Mouse (Mus musculus) heart, postnatal 36 days (tissue): ENCODE measurements around the gene Tom1l2. TPM values are rescaled to one million over a fixed set of nuclear protein-coding genes. Genes with fewer than 3 reads are reported as not detected.

ENCODE experiments used
- DNase-seq, 2 experiments: peaks; one replicate each; pipeline ENCODE4 v3.0.0; 2021 to 2022
- intact Hi-C: fragments of 180-260 bp; cut with DNase I; formaldehyde crosslinking; loops from one replicate; pipeline ENCODE4 v1.15.1; 2025
- microRNA-seq, 2 experiments: library from miRNA; unstranded; fragments of <30 nt; microRNA quantifications; one replicate each; pipeline ENCODE4 v1.2.0; 2021; ENCODE audit warnings: borderline number of aligned reads in 2 of 2
- total RNA-seq, 2 experiments: library from RNA; stranded (reverse); gene quantifications; 2 replicates each; pipeline ENCODE4 v1.2.3; 2021

Gene Tom1l2
- total RNA-seq, 2 experiments from 2014 or later, result 101 to 113 TPM

GRCm38 (mm10) chr11:60187070-60187469 is 165.6 kb downstream of the Tom1l2 start:
- intact Hi-C loops, result no loop called here

GRCm38 (mm10) chr11:60185396-60186231 is 167.1 kb downstream of the Tom1l2 start:
- intact Hi-C loops, result no loop called here
- DNase-seq, result no peak

More at GRCm38 (mm10) chr11:60187070-60187469, 165.6 kb downstream of the Tom1l2 start:
- DNase-seq, result no peak

GRCm38 (mm10) chr11:60184346-60185325 is 168.1 kb downstream of the Tom1l2 start:
- DNase-seq, result no peak
- intact Hi-C loops, result no loop called here

GRCm38 (mm10) chr11:60182741-60183140 is 170.0 kb downstream of the Tom1l2 start:
- DNase-seq, result no peak
- intact Hi-C loops, result loop anchor here (2.0 kb wide), 1 partner anchor 78 kb away; the partner anchor contains the start of gene Rai1

GRCm38 (mm10) chr11:60182116-60182670 is 170.5 kb downstream of the Tom1l2 start:
- DNase-seq, result no peak
- intact Hi-C loops, result loop anchor here (2.0 kb wide), 1 partner anchor 77 kb away; the partner anchor contains the start of gene Rai1

- DNase-seq, result no peak
- intact Hi-C loops, result no loop called here
These were observed 174.2 kb downstream of the Tom1l2 start for GRCm38 (mm10) chr11:60178506-60178905.

GRCm38 (mm10) chr11:60178005-60178404 is 174.7 kb downstream of the Tom1l2 start:
- intact Hi-C loops, result no loop called here
- DNase-seq, result no peak

GRCm38 (mm10) chr11:60176975-60177657 is 175.6 kb downstream of the Tom1l2 start:
- intact Hi-C loops, result no loop called here
- DNase-seq, result no peak

Small RNA genes lying within 50 kb of the gene (microRNA-seq; reads per million reads assigned to microRNA genes)
- 0 reads per million in 2 experiments for gene Gm27711
- 0 to 0.67 reads per million in 2 experiments for gene Mir6921
- 0 to 2.0 reads per million in 2 experiments for gene Mir6922

Other genes with a start within 250 kb of the Tom1l2 start
- 10 to 100 TPM; 24.2 to 24.5 TPM for gene Rai1, start 247.9 kb downstream of the Tom1l2 start, total RNA-seq
- gene Srebf1, start 130.3 kb downstream of the Tom1l2 start, total RNA-seq, result 10 to 100 TPM; 28.9 to 39.5 TPM
- 1 to 10 TPM; 2.4 to 2.5 TPM for gene Drc3, start 424 bp upstream of the Tom1l2 start, total RNA-seq
- gene Gid4, start 64.2 kb upstream of the Tom1l2 start, total RNA-seq, result 10 to 100 TPM; 47.7 to 49.8 TPM
- 10 to 100 TPM; 40.8 to 43.9 TPM for gene Atpaf2, start 65.6 kb upstream of the Tom1l2 start, total RNA-seq
- gene Drg2, start 101.7 kb upstream of the Tom1l2 start, total RNA-seq, result 10 to 100 TPM; 28.6 to 32.0 TPM
- gene Myo15, start 116.4 kb upstream of the Tom1l2 start, total RNA-seq, result under 1 TPM; 0.08 to 0.11 TPM
- 10 to 100 TPM; 78.2 to 82.4 TPM for gene Alkbh5, start 183.5 kb upstream of the Tom1l2 start, total RNA-seq